Mouse (Mus musculus) gastrocnemius, postnatal 25 days (tissue): Measurements from ENCODE around the gene H2afy2. TPM values are rescaled to one million over a fixed set of nuclear protein-coding genes. Genes with fewer than 3 reads are reported as not detected.
A peak's percentile ranks its signal among the peaks of the same experiment; 100 is the strongest.

Experiments used
- DNase-seq: peaks from one replicate; pipeline ENCODE4 v3.0.0; 2022
- total RNA-seq, 2 experiments: library from RNA; stranded (reverse); gene quantifications; 1 replicate in 1 of 2; 2 replicates in 1 of 2; pipeline ENCODE4 v1.2.3; 2021

The H2afy2 gene
- total RNA-seq, 2 experiments from 2014 or later, result 0.72 to 0.92 TPM

DNA sequence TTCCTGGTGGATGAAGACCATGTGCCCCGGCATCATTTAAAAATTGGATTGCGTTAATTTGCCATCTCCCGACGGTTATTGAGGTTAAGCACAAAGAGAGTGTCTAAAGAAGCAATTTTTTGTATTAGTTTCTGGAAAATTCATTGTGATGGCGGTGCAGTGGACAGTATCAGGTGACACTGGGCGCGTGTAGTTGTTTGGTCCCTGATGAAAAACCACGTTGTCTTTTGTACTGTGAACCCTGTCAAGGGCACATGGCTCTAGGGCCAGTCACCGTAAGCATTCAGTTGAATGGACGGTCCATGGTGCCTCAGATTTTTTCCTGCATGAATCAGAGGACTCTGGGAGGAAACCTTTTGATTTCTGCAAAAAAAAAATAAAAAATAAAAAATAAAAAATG is 467 bp upstream of the H2afy2 start:
- DNase-seq, result no peak

DNA sequence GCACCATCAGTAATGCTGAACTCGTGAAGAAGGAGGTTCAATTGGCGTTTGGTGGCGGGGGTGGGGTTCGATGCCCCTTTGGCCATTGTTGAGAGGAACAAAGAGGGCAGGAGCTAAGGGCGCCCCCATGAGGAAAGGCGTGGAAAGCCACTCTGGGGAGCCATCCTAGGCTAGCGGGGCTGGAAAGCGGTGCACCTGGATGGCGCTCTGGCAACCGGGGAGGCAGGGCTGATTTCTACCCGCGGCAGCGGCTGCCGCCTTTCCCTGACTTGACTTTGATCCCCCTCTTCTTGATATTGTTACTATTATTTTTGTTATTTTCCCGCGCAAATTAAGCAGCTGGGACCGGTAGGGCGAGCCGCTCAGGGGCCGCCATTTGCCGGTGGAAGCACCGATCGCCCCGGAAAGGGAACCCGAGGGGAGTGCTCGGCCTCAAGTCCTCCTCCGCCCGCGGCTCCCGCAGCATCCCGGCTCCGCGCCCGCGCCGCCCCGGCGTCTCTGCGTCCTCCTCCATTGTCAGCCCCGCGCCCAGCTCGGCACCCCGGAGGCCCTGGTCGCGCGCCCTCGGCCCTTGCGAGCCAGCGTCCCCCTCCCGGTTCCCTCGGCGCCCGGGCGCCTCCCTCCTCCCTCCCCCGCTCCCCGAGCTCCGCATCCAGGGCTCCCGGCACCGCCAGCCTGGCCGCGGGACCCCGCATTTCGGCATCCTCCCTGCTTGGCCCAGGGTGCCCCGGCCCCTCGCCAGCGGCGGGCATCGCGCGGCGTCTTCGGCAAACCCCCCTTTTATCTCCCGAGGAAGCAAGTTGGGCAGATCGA is 942 bp downstream of the H2afy2 start:
- peak; percentile 28 for DNase-seq

DNA sequence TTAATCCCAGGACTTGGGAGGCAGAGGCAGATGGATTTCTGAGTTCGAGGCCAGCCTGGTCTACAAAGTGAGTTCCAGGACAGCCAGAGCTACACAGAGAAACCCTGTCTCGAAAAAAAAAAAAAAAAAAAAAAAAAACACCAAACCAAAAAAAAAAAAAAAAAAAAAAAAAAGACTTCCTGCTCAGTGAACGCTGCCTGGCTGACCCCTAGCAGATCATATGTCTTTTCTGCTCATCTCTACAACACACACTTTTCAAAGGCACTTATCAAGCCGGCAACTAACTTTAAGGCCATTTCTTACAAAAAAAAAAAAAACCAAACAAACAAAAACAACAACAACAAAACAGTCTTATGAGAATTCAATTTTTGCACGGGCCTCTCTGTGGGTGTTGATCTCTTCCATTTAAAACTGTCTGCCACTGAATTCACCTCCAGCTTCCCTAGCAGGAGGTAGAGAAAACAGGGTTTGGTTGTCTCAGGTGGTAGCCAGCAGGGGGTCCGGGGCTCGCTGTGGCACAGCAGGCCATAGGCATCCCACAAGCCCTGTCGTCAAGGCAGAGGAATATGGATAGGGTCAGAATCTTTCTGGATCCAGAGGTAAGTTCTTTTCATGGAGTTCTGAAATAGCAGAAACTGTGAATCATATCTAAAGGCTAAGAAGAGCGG is 2.4 kb downstream of the H2afy2 start:
- DNase-seq, result no peak

- no peak for DNase-seq
Measured at GRCm38 (mm10) chr10:61766806-61767205, 17.1 kb downstream of the H2afy2 start.

DNA sequence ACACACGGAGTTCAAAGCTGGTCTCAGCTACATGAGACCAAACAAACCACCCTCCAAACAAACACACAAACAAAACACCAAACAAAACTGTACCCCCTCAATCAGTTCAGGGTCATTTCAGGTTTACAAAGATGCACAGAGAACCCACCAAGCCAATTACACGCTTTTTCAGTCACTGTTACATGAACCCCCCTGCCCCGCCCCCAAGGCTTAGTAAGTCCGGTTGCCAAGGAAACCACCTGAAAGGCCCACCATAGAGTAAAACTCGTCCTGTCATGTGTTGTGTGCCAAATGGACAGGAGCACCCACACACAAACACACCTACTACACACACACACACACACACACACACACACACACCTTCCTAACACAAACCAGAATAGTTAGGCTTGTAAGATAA is 18.4 kb downstream of the H2afy2 start:
- no peak for DNase-seq

DNA sequence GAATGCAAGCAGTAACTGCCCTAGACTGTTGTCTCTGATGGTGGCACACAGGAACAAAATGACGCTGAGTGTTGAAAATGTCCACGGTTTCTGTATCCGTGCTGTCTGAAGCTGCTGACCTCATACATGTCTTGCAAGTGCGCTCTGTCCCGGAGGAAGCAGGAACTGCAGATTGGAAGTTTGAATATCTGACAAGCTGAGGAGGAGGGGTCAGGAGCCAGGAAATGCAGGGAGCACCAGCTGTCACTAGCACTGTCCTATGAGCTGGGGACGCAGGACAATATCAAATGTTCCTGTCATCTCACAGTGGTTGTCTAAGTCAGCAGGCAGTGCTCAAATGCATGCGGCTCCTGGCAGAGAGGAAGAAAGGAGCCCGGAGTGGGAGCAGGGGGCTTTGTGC is 19.3 kb downstream of the H2afy2 start:
- DNase-seq, result no peak

DNA sequence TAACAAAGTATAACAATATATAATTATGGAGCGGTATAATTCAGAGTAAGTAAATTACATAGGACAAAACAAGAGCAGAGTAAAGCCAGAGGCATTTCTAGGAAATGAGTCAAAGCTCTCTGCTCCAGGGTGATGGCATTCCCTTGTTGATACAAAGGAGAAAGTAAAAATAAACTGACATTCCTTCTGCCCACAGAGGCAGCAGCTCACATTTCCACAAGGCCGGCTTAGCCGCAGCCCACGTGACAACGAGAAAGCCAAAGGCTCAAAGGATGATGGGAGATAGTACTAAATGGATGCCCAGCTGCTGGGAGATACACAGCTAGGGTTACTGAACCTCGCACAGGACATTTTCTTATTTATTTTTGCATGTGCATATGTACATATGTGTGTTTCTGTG is 24.1 kb downstream of the H2afy2 start:
- DNase-seq, result no peak

GRCm38 (mm10) chr10:61758904-61759303 is 25.0 kb downstream of the H2afy2 start:
- DNase-seq, result no peak

- DNase-seq, result peak; percentile 31
Measured at GRCm38 (mm10) chr10:61757022-61757421, 26.9 kb downstream of the H2afy2 start.

- no peak for DNase-seq
Measured at GRCm38 (mm10) chr10:61753071-61753470, 30.9 kb downstream of the H2afy2 start.

- DNase-seq, result no peak
Measured at GRCm38 (mm10) chr10:61751534-61752219, 32.3 kb downstream of the H2afy2 start.

DNA sequence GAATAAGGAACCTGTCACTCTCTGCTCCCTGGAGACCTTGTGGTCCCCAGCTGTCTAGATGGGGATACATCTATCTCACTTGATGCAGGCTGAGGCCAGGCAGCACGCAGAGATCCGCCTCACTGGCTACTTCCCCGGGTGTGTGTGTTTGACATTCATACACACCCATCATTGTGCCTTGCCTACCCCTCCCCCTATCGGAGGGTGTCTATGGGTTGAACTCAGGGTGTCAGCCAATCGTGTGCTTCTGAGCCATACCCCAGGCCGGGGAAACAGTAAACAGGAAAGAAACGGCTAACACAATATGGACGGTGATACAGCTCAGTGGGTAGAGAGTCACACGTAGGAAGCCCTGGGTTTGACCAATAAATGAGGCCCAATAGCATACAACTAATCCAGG is 33.9 kb downstream of the H2afy2 start:
- DNase-seq, result no peak

DNA sequence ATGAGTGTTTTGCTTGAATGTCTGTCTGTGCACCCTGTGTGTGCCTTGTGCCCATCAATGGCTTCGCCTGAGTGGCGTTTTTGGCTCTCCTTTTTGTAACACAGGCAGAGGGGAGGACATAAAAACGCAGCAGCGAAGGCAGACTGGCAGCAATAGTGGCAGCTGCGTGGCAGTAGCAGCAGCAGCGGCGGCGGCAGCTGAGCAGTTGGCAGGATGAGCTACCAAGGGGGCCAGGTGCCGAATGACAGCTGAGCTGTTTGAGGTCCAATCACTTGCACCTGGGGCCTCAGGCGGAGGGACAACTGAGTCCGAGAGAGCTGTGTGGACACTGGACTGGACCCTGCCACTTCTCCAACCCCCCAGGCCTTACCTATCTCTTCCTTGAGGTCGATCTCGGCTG is 36.6 kb downstream of the H2afy2 start:
- no peak for DNase-seq

DNA sequence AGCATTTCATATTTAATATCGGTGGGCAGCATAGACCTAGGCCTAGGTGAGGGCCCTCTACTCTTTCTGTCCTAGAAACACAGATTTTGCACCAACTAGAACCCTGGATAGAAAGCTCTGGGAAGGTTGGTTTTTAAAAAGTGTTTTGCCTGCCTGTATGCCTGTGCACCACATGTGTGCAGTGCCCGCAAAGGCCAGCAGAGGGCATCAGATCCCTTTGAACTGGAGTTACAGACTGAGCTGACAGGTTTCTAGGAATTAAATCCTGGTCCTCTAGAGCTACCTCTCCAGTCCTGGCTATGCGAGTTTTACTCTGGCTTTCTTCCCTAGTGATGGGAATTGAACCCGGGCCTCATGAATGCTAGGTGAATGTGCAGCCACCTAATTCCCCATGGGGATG is 38.8 kb downstream of the H2afy2 start:
- no peak for DNase-seq

DNA sequence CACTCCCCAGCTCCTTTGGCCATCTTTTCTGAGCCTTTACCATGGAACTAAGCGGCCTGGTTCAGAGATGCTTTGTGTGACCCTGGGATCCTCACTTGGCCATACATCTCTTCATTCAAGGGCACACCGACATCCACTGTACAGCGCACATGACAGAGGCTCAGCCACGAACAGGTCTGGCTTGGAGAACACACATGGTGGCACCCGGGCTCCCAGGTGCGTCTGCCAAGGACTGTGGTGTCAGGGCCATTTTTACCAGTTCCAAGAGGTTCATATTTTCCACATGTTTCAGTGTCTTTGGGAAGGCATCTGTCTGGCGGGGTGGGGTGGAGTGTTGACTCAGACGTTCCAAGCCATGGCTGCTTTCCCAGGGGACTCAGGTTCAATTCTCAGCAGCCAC is 41.6 kb downstream of the H2afy2 start:
- no peak for DNase-seq

DNA sequence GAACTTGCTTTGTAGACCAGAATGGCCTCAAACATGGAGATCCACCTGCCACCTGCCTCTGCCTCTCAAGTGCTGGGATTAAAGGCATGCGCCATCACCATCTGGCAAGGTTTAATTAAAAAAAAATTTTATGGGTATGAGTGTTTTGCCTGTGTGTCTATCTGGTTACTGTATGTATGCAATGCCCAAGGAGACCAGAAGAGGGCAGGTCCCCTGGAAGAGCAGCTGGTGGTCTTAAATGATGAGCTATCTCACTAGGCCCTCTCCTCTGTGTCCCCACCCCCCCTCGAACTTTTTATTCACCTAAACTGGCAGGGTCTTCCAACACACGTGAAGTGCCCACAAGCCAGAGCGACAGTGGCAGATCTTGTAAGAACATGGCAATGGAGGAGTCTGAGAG is 42.1 kb downstream of the H2afy2 start:
- DNase-seq, result no peak

- DNase-seq, result no peak
Measured at GRCm38 (mm10) chr10:61741306-61741705, 42.6 kb downstream of the H2afy2 start.

GRCm38 (mm10) chr10:61738126-61738525 is 45.8 kb downstream of the H2afy2 start:
- DNase-seq, result no peak

DNA sequence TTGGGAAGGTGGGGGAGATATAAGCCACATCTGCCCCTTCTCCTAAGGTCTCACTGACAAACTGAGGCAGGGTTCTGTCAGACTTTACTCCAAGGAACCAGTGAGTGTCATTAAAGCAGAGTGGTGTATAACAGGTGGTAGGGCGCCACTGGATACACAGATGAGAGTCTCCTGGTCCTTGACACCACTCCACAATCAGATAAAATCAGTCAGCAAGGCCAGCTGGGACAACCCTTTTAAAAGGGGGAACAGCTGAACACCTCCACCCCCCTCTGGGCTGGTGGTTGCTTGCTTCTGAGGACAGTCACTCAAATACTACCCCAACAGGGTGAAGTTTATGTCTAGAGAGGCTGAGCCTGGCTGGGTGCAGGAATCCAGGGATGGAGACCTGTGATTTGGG is 46.4 kb downstream of the H2afy2 start:
- DNase-seq, result no peak

GRCm38 (mm10) chr10:61736671-61737078 is 47.3 kb downstream of the H2afy2 start:
- DNase-seq, result no peak

GRCm38 (mm10) chr10:61734377-61734776 is 49.6 kb downstream of the H2afy2 start:
- no peak for DNase-seq

GRCm38 (mm10) chr10:61730171-61730570 is 53.8 kb downstream of the H2afy2 start:
- DNase-seq, result no peak

- no peak for DNase-seq
Measured at GRCm38 (mm10) chr10:61729181-61729580, 54.8 kb downstream of the H2afy2 start.
